ENCODE assay signal across 24 mouse cellular contexts in the genomic region with DNA sequence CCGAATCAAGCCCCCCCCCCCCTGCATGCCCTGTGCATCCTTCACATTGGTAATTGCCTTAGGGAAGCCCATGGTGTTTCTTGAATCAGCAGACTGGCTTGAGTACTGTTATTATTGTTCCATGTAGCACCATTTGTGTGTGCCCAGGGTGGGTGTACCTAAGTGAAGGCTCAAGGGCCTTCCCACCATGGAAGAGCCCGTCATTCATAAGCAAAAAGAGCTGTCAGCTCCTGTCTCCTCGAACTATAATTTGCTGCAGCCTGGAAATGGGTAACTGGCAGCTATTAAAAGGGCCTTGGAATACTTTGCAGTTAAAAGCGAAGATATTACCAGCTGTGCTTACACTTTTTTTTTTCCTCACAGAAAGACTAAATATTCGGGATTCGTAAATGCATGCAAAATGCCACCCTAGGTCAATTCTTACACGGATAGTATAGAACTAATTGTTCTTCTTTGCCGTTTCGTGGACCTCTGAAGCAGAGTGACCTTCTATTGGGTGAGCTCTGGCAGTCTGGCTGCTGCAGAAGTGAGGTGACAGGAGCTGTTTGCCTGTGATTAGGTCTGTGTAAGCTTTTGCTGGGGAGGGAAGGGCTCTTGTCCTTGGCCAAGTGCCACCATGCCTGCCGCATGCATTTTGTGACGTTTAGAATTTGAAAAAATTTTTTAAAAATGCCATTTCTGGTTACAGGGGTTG. TPM values are rescaled to one million over a fixed set of nuclear protein-coding genes. Genes with fewer than 3 reads are reported as not detected.
DNase-seq lines count a peak whose midpoint lies in the region; ATAC-seq lines count a peak whose summit lies in the region.
"Had no signal": no experiment of that assay in that cellular context is flagged by ENCODE, and none has a peak within 500 bp of the region (broad histone marks: within the 10 kb centered on the region; RNA-seq: fewer than 3 reads in every experiment).

No protein-coding gene starts in this region.

- H3K9me3 ChIP-seq in forebrain, embryonic 13.5 days (replicated peaks) = no peaks in the 10 kb centered on the region
- no peaks in the 10 kb centered on the region for H3K9me3 ChIP-seq in forebrain, embryonic 11.5 days (ENCODE audit: control insufficient read depth, low read length)
- no peaks in the 10 kb centered on the region for H3K9me3 ChIP-seq in midbrain, embryonic 13.5 days
- no peaks in the 10 kb centered on the region for H3K9me3 ChIP-seq in midbrain, embryonic 11.5 days (ENCODE audit: control insufficient read depth, low read length)
- no peaks in the 10 kb centered on the region for H3K9me3 ChIP-seq in forebrain, embryonic 14.5 days (replicated peaks; ENCODE audit: control insufficient read depth, low read length)
- H3K9me3 ChIP-seq: heart, embryonic 10.5 days; heart, embryonic 15.5 days; kidney, embryonic 15.5 days; liver, embryonic 15.5 days; midbrain, embryonic 12.5 days; neural tube, embryonic 12.5 days had no signal

- H3K27me3 ChIP-seq in forebrain, embryonic 13.5 days = peaks cover 80% of the 10 kb centered on the region
- H3K27me3 ChIP-seq in forebrain, embryonic 11.5 days (ENCODE audit: control insufficient read depth, insufficient read depth, low read length) = 0 out of 2 replicates have a peak, but pooled peaks cover 5% of the 10 kb centered on the region
- H3K27me3 ChIP-seq in midbrain, embryonic 13.5 days = no peaks in the 10 kb centered on the region
- H3K27me3 ChIP-seq in midbrain, embryonic 11.5 days (ENCODE audit: control insufficient read depth, insufficient read depth, low read length) = no peaks in the 10 kb centered on the region
- H3K27me3 ChIP-seq in forebrain, embryonic 14.5 days (replicated peaks; ENCODE audit: control insufficient read depth, insufficient read depth, low read length) = peaks cover 37% of the 10 kb centered on the region
- H3K27me3 ChIP-seq: heart, embryonic 15.5 days; kidney, embryonic 15.5 days; midbrain, embryonic 12.5 days; neural tube, embryonic 12.5 days had no signal

- peak overlapping the region; percentile 65 for H3K27ac ChIP-seq in forebrain, embryonic 13.5 days
- H3K27ac ChIP-seq in forebrain, embryonic 11.5 days (ENCODE audit: low read depth, low read length) = no peak overlapping the region
- H3K27ac ChIP-seq in midbrain, embryonic 13.5 days = peak overlapping the region; percentile 4; the same call in 1 of the 2 replicates
- no peak overlapping the region for H3K27ac ChIP-seq in midbrain, embryonic 11.5 days (ENCODE audit: low read depth, low read length)
- H3K27ac ChIP-seq in forebrain, embryonic 14.5 days (ENCODE audit: low read depth, low read length) = 0 out of 2 replicates have a peak overlapping the region, but pooled peaks have one; percentile 39
- H3K27ac ChIP-seq: heart, embryonic 10.5 days; heart, embryonic 15.5 days; kidney, embryonic 15.5 days; liver, embryonic 15.5 days; midbrain, embryonic 12.5 days; neural tube, embryonic 12.5 days had no signal

- H3K4me3 ChIP-seq in forebrain, embryonic 13.5 days = no peak overlapping the region
- no peak overlapping the region for H3K4me3 ChIP-seq in forebrain, embryonic 11.5 days (ENCODE audit: low read depth, low read length)
- H3K4me3 ChIP-seq in midbrain, embryonic 13.5 days (replicated peaks) = no peak overlapping the region
- H3K4me3 ChIP-seq in midbrain, embryonic 11.5 days (ENCODE audit: low read depth, low read length) = no peak overlapping the region
- H3K4me3 ChIP-seq in forebrain, embryonic 14.5 days (ENCODE audit: low read depth, low read length) = no peak overlapping the region
- H3K4me3 ChIP-seq: heart, embryonic 10.5 days; heart, embryonic 15.5 days; kidney, embryonic 15.5 days; liver, embryonic 15.5 days; midbrain, embryonic 12.5 days; myocyte; neural tube, embryonic 12.5 days had no signal

- WGBS in forebrain, embryonic 13.5 days = 57% methylated on average over 11 of the region's 11 CpGs
- WGBS in forebrain, embryonic 11.5 days = 74% methylated on average over 11 of the region's 11 CpGs
- 68% methylated on average over 11 of the region's 11 CpGs for WGBS in midbrain, embryonic 13.5 days
- WGBS in midbrain, embryonic 11.5 days = 83% methylated on average over 11 of the region's 11 CpGs
- 56% methylated on average over 11 of the region's 11 CpGs for whole genome bisulfite sequencing in forebrain, embryonic 14.5 days

- no peaks in the 10 kb centered on the region for H3K36me3 ChIP-seq in forebrain, embryonic 13.5 days (ENCODE audit: poor library complexity, severe bottlenecking)
- H3K36me3 ChIP-seq in forebrain, embryonic 11.5 days (ENCODE audit: control insufficient read depth, insufficient read depth, low read length) = no peaks in the 10 kb centered on the region
- no peaks in the 10 kb centered on the region for H3K36me3 ChIP-seq in midbrain, embryonic 13.5 days
- H3K36me3 ChIP-seq in midbrain, embryonic 11.5 days (ENCODE audit: control insufficient read depth, insufficient read depth, low read length) = no peaks in the 10 kb centered on the region
- no peaks in the 10 kb centered on the region for H3K36me3 ChIP-seq in forebrain, embryonic 14.5 days (ENCODE audit: control insufficient read depth, insufficient read depth, low read length)
- H3K36me3 ChIP-seq: heart, embryonic 10.5 days; heart, embryonic 15.5 days; kidney, embryonic 15.5 days; liver, embryonic 15.5 days; midbrain, embryonic 12.5 days; neural tube, embryonic 12.5 days had no signal

- H3K4me2 ChIP-seq in forebrain, embryonic 13.5 days = no peak overlapping the region; the same call in 1 of the 2 replicates
- H3K4me2 ChIP-seq in forebrain, embryonic 11.5 days (ENCODE audit: low read depth, low read length, severe bottlenecking) = no peak overlapping the region
- H3K4me2 ChIP-seq in midbrain, embryonic 13.5 days (replicated peaks) = no peak overlapping the region
- no peak overlapping the region for H3K4me2 ChIP-seq in midbrain, embryonic 11.5 days
- H3K4me2 ChIP-seq in forebrain, embryonic 14.5 days (ENCODE audit: low read length) = no peak overlapping the region
- H3K4me2 ChIP-seq: heart, embryonic 15.5 days; kidney, embryonic 15.5 days; liver, embryonic 15.5 days; midbrain, embryonic 12.5 days; neural tube, embryonic 12.5 days had no signal

- ATAC-seq in forebrain, embryonic 13.5 days = peak; percentile 72
- no peak for ATAC-seq in forebrain, embryonic 11.5 days (replicated peaks; ENCODE audit: low FRiP score)
- peak; percentile 50; the same call in 1 of the 2 replicates for ATAC-seq in midbrain, embryonic 13.5 days
- ATAC-seq in midbrain, embryonic 11.5 days (ENCODE audit: low FRiP score) = no peak
- ATAC-seq in forebrain, embryonic 14.5 days = peak; percentile 81
- ATAC-seq in megakaryocyte progenitor cell, adult 5-6 weeks (replicated peaks; ENCODE audit: poor library complexity) = peak; percentile 58
- ATAC-seq: hindbrain, embryonic 16.5 days; lung, postnatal 0 days had no signal

- DNase-seq in forebrain, embryonic 11.5 days (ENCODE audit: low spot score) = no peak
- DNase-seq in midbrain, embryonic 11.5 days (ENCODE audit: low spot score, missing footprints) = no peak
- DNase-seq in forebrain, embryonic 14.5 days (ENCODE audit: low spot score) = peak; percentile 55
- no peak for DNase-seq in Muller cell, postnatal 12 days (ENCODE audit: inconsistent ontology term)
- DNase-seq in liver = no peak
- DNase-seq: cerebellum, adult 8-10 months; gastrocnemius, postnatal 10 days; kidney, adult 18-20 months; kidney, postnatal 25 days; right cerebral cortex, adult 18-20 months; spleen, adult 18-20 months; thymus, postnatal 14 days had no signal

- H3K4me1 ChIP-seq in forebrain, embryonic 13.5 days = peaks cover 7% of the 10 kb centered on the region
- no peaks in the 10 kb centered on the region for H3K4me1 ChIP-seq in forebrain, embryonic 11.5 days (replicated peaks; ENCODE audit: control insufficient read depth, insufficient read depth, low read length)
- peaks cover 7% of the 10 kb centered on the region; the same call in 1 of the 2 replicates for H3K4me1 ChIP-seq in midbrain, embryonic 13.5 days (replicated peaks)
- H3K4me1 ChIP-seq in midbrain, embryonic 11.5 days (ENCODE audit: control insufficient read depth, insufficient read depth, low read length) = peaks cover 3% of the 10 kb centered on the region; the same call in 1 of the 2 replicates
- H3K4me1 ChIP-seq in forebrain, embryonic 14.5 days (ENCODE audit: control insufficient read depth, insufficient read depth, low read length) = 0 out of 2 replicates have a peak, but pooled peaks cover 2% of the 10 kb centered on the region
- H3K4me1 ChIP-seq: neural tube, embryonic 12.5 days had no signal

- no peak overlapping the region for H3K9ac ChIP-seq in forebrain, embryonic 13.5 days
- H3K9ac ChIP-seq in forebrain, embryonic 11.5 days (ENCODE audit: low read length) = no peak overlapping the region
- H3K9ac ChIP-seq in midbrain, embryonic 13.5 days (replicated peaks) = no peak overlapping the region
- no peak overlapping the region for H3K9ac ChIP-seq in midbrain, embryonic 11.5 days (ENCODE audit: low read length)
- H3K9ac ChIP-seq in forebrain, embryonic 14.5 days (ENCODE audit: low read length) = no peak overlapping the region
- H3K9ac ChIP-seq: heart, embryonic 15.5 days; kidney, embryonic 15.5 days; liver, embryonic 15.5 days; midbrain, embryonic 12.5 days; neural tube, embryonic 12.5 days had no signal

RNA-seq across cellular contexts. Expression of a gene that starts 19.7 kb away (rescaled TPM):
- 24.0 and 24.3 TPM in 2 replicates for polyA plus RNA-seq in forebrain, embryonic 13.5 days (2015; fragmentation: Nextera tagmentation; extraction: Ambion mirVana)
- 12.3 and 12.8 TPM in 2 replicates for polyA plus RNA-seq in forebrain, embryonic 11.5 days (2014; fragmentation: Nextera tagmentation; extraction: Ambion mirVana)
- polyA plus RNA-seq in midbrain, embryonic 13.5 days (2015; fragmentation: Nextera tagmentation; extraction: Ambion mirVana) = 36.5 and 40.0 TPM in 2 replicates
- polyA plus RNA-seq in midbrain, embryonic 11.5 days (2014; fragmentation: Nextera tagmentation; extraction: Ambion mirVana) = 19.1 and 19.6 TPM in 2 replicates
- 22.6 and 27.8 TPM in 2 replicates for polyA plus RNA-seq in forebrain, embryonic 14.5 days (2014; fragmentation: Nextera tagmentation; extraction: Ambion mirVana)
- 97.9 and 103 TPM in 2 replicates for total RNA-seq in megakaryocyte progenitor cell, adult 5-6 weeks (2015)
- 42.0 and 61.9 TPM in 2 replicates for total RNA-seq in megakaryocyte progenitor cell, adult 5-6 weeks (2017)

Comparison
In these comparisons a context has a peak if more than half of its experiments do, and no peak if none do; other contexts are left out.
1. ATAC-seq: peak in forebrain, embryonic 13.5 days (single experiment), midbrain, embryonic 13.5 days (single experiment), forebrain, embryonic 14.5 days (single experiment) and megakaryocyte progenitor cell, adult 5-6 weeks (single experiment); none in forebrain, embryonic 11.5 days (single experiment) and midbrain, embryonic 11.5 days (single experiment).
2. H3K27ac ChIP-seq: peak in forebrain, embryonic 13.5 days (single experiment), midbrain, embryonic 13.5 days (single experiment) and forebrain, embryonic 14.5 days (single experiment); none in forebrain, embryonic 11.5 days (single experiment) and midbrain, embryonic 11.5 days (single experiment).